ENCODE assay signal across 27 mouse cellular contexts in genomic region chr6:34971181-34971580, GRCm38 (mm10). TPM values are rescaled to one million over a fixed set of nuclear protein-coding genes. Genes with fewer than 3 reads are reported as not detected.
"Had no signal": no experiment of that assay in that cellular context is flagged by ENCODE, and none has a peak within 500 bp of the region (broad histone marks: within the 10 kb centered on the region; RNA-seq: fewer than 3 reads in every experiment).

No protein-coding gene starts in this region.

- H3K4me3 ChIP-seq: left cerebral cortex, adult 2 months; limb, embryonic 12.5 days; limb, embryonic 15.5 days had no signal

- H3K27me3 ChIP-seq: limb, embryonic 12.5 days; limb, embryonic 15.5 days had no signal

- DNase-seq: kidney, adult 2 months; kidney, postnatal 36 days; layer of hippocampus, postnatal 36 days; left cerebral cortex, postnatal 4 days; liver, postnatal 0 days; lung, embryonic 14.5 days; midbrain, embryonic 14.5 days; thymus, postnatal 36 days had no signal

- H3K27ac ChIP-seq: left cerebral cortex, adult 2 months; limb, embryonic 12.5 days; limb, embryonic 15.5 days; liver, embryonic 14.5 days; macrophage; stomach, postnatal 0 days had no signal

- ATAC-seq: liver, postnatal 0 days; lung, postnatal 0 days had no signal

- H3K9me3 ChIP-seq: limb, embryonic 12.5 days; limb, embryonic 15.5 days had no signal

- H3K36me3 ChIP-seq: limb, embryonic 12.5 days; limb, embryonic 15.5 days had no signal

- H3K9ac ChIP-seq: limb, embryonic 12.5 days; limb, embryonic 15.5 days; liver, embryonic 14.5 days; liver, postnatal 0 days; lung, embryonic 14.5 days had no signal

- H3K4me1 ChIP-seq: limb, embryonic 15.5 days had no signal

- H3K4me2 ChIP-seq: limb, embryonic 12.5 days; limb, embryonic 15.5 days; liver, embryonic 11.5 days; lung, embryonic 14.5 days; midbrain, embryonic 11.5 days had no signal

RNA-seq across cellular contexts. Expression of gene Stra8, which starts 51.2 kb away (rescaled TPM):
- total RNA-seq: layer of hippocampus, adult 8-10 months; layer of hippocampus, postnatal 10 days; layer of hippocampus, postnatal 36 days; left cerebral cortex, adult 2 months; left cerebral cortex, postnatal 14 days; left cerebral cortex, postnatal 4 days; megakaryocyte, adult 5-6 weeks; midbrain, postnatal 0 days had no signal
- polyA plus RNA-seq: kidney, adult 2 months; kidney, embryonic 16.5 days; limb, embryonic 12.5 days; limb, embryonic 15.5 days; liver, embryonic 11.5 days; liver, embryonic 14.5 days; liver, postnatal 0 days; lung, embryonic 14.5 days; macrophage; midbrain, embryonic 11.5 days; midbrain, embryonic 14.5 days; midbrain, postnatal 0 days; neural tube, embryonic 11.5 days; neural tube, embryonic 14.5 days; stomach, embryonic 14.5 days; urinary bladder, adult 2 months had no signal
